Mouse (Mus musculus) left cerebral cortex, postnatal 10 days (tissue): ENCODE data around the gene Nudt17. TPM values are rescaled to one million over a fixed set of nuclear protein-coding genes. Genes with fewer than 3 reads are reported as not detected.
"Not testable (repeated sequence)": the region's sequence is repeated elsewhere in the genome, so short reads cannot be mapped to it uniquely, and the experiment has no call there.

Experiments
- DNase-seq, 2 experiments: peaks; one replicate each; pipeline ENCODE4 v3.0.0; 2021 to 2022; ENCODE audit warnings: low spot score in 2 of 2, mixed read lengths in 1 of 2; ENCODE audit errors: extremely low spot score in 1 of 2
- intact Hi-C: fragments of 180-260 bp; cut with DNase I; formaldehyde crosslinking; loops from one replicate; pipeline ENCODE4 v1.15.1; 2025
- total RNA-seq, 2 experiments: library from RNA; stranded (reverse); gene quantifications; 2 replicates each; pipeline ENCODE4 v1.2.3; 2021

Nudt17 gene
- 1 to 10 TPM; 4.7 to 5.8 TPM for total RNA-seq

DNA sequence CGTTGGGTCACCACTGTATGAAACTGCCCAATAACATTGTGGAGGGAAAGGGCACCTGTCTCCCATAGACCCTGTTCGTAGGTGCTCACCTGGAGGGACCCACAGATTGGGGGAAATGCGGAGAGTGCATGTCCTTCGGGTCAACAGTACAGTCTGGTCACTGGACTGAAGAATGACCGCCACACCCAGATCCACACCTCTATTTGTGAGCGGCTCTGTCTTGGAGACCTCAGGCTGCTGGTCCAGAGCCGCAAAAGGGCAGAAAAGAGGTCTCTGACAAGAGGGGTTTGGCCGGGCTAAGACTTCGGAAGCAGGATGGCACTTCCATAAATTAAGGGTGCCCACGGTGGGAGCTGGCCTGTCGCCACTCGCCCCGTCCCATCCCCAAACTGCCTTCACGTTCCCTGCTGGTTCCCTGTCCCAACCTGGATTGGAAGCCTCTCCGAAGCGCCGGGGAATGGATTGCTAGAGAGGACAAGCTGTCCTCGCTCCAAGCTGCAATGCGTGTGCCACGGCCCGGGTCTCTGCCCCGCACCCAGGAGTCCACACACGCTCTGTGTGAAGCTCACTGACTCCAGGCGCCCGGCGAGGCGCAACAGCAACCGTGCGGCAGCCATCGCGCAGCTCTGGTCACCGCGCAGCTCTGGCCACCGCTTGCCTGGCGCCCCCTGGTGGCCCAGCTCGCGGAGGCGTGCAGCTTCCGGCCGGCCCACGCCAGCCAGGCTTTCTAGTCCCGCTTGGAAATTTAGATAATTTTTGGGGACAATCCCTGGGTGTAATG is at the start of gene Nudt17:
Nudt17 (minus strand) TSS at position 660 of the 781 bp plus-strand sequence.
- peak; percentile 64 to 89 for DNase-seq
- intact Hi-C loops, result loop anchor here (5.0 kb wide), 1 partner anchor 36 kb away; the partner anchor contains the start of gene Ankrd35

DNA sequence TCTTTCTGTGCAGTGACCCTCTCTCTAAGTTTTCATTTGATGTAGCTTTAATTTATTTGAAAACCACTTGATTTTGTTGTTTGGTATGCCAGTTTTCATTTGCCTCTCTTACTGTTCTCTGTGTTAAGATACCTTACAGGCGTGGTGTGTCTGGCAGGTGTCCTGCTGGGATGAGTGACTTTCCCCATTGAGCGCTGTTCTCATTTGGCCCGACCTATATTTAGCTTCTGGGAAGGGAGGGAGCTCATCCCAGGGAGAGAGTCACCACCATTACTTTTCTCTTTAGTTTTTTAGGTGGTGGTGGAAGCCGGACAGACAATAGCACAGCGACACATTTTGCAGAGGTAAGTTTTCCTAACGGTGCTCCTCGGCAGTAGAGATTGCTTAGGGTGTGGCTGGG is 49.3 kb upstream of the Nudt17 start:
- intact Hi-C loops, result no loop called here

DNA sequence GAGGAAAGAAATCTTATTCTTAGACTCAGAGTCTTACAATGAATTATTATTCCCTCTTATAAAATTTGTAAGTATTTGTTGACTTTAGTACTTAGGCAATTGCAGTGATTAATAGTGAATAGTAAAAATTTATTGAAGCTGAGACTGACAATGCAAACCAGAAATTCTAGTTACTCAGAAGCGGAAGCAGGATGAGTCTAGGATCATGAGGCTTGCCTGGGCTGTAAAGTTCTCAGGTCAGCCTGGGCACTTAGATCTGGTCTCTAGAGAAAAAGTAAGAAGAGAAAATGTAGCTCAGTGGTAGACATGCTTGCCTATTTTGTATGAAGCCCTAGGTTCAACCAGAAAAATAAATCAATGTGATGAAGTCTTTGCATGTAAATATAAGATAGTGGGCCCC is 47.6 kb upstream of the Nudt17 start:
- DNase-seq, result no peak
- intact Hi-C loops, result no loop called here

More for the DNA sequence above, 49.3 kb upstream of the Nudt17 start:
- no peak for DNase-seq

DNA sequence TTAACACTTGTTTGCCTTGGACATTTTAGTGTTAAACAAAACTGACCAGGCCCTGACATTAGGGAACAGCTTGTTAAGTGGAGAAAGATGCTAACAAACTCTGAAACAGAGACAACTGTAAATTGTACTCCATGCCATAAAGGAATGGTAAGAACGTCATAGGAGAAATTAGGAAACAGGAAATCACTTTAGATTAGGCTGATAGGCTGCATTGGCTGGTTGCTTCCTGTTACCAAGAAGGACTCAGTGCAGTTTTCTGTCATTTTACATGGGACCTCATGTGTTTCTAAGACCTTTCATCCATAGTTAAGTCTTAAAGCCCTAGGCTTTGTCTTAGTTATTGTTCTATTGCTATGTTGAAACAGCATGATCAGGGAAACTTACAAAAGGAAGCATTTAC is 38.5 kb upstream of the Nudt17 start:
- no peak for DNase-seq
- intact Hi-C loops, result no loop called here

DNA sequence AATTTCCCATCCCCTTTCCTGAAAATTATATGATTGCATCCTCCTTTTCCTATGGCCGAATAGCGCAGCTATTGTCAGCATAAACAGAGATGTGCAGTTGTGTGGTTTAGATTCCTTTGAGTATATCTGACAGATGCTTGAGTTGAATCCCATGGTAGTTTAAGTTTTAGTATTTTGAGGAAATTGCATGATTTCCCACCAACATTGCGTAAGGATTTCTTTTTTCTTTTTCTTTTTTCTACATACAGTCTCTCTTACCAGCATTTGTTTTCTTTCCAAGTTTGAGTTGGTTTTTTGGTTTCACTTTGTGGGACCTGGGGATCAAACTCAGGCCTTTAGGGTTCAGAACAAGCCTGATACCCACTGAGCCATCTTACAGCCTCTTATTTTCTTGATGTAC is 36.0 kb upstream of the Nudt17 start:
- no peak for DNase-seq
- intact Hi-C loops, result no loop called here

DNA sequence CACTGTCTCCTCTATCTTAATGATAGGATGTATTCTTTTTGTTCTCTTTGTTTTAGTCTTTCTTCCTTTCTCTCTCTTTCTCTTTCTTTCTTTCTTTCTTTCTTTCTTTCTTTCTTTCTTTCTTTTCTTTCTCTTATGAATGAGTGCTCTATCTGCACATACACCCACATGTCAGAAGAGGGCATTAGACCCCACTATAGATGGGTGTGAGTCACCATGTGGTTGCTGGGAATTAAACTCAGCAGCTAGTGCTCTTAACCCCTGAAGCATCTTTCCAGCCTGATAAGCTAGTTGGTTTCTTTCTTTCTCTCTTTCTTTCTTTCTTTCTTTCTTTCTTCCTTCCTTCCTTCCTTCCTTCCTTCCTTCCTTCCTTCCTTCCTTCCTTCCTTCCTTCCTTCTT is 31.9 kb upstream of the Nudt17 start:
- intact Hi-C loops, result not testable (repeated sequence)

DNA sequence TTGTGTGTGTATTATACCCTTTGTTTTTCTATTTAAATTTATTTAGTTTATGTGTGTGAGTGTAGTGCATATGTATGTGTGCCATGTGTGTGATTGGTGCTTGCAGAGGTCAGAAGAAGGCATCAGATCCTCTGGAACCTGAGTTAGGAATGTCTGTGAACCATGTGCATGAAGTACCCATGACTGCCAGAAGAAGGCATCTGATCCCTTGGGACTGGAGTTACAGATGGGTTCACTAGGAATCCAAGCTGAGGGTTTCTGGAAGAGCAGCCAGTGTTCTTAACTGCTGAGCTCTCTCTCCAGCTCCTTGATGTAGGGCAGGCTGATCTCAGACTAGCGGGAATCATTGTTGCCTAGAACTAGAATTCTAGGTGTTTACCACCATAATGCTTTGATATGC is 29.6 kb upstream of the Nudt17 start:
- intact Hi-C loops, result no loop called here
- DNase-seq, result no peak

More for the DNA sequence above, 31.9 kb upstream of the Nudt17 start:
- not testable (repeated sequence) for DNase-seq

DNA sequence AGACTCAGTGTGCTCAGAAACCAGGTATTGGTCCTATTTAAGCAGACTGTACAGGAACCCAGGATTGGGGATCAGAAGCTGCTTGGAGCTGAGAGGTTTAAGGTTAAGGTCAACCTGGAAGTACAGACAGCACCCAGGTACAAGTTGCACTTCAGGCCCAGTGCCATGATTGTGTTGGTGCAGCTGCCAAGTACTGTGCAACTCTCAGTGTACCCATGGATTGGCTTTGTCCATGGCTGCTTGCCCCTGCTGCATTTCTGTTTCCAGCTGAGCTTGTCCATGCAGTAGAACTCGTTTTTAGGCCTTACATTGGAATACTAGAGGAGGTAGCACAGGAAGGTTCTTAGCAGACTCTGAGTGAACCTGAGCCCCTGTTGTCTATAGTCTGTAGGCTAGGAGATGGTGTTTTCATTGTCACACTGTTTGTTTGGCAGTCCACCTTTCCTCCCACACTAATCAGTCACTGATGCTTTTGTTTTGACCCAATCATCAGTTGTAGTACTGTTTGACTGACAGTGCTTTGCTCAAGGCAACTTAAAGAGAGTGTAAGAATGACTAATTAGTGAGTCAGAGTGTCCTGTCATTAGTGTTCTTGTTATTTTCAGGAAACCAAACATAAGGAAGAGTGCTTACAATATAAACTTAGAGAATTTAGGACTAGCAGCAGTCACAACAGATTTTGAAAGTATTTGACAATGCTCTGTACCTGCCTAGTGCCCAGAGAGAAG is 28.8 kb upstream of the Nudt17 start:
- DNase-seq, result no peak
- intact Hi-C loops, result no loop called here

DNA sequence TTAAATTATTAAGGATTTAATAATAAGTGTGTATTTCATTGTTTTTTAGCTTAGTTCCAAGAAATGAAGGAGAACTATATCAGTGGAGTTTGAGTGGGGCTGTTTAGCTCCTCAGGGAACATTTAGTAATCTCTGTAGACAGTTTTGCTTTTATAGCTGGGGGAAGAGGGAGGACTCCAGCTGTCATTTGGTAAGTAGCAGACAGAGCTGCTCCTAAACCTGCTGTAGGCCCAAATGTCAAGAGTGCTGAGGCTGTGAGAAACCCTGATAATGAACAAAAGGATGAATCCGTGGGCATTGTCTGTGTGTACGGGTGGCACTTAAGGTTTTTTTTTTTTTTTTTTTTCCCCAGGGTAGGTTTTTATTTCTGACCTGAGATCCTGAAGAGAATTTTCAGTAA is 26.8 kb upstream of the Nudt17 start:
- intact Hi-C loops, result no loop called here
- no peak for DNase-seq

DNA sequence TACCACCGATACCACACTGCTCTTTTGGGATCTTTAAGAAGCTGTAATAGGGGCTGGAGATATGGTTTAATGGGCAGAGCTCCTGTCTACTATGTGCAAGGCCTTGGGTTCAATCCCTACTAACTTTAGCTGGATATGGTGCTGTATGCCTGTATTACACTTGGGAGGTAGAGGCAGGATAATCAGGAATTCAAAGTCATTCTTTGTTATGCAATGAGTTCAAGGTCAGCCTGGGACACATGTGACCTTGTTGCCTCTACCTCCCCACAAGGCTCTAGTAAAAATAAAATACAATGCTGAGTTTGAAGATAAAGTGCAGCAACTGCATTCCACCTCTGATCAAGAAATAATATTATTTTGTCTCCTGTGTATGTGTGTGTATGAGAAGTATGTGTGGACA is 25.6 kb upstream of the Nudt17 start:
- intact Hi-C loops, result no loop called here
- no peak for DNase-seq

DNA sequence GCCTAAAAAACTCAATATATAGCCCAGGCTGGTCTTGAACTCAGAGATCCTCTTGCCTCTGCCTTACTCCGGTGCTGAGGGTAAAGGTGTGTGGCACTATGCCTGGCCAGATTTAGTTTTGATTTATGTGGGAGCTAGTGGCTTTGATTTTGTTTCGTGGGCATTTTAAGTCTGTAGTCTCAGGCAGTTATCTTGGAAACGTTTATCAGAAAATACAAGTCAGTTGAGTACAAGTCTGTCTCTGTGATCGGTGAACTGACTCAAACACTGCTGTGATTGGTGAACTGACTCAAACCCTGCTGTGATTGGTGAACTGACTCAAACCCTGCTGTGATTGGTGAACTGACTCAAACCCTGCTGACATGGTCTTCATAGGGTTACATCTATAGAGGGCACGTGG is 22.4 kb upstream of the Nudt17 start:
- intact Hi-C loops, result no loop called here
- no peak for DNase-seq

DNA sequence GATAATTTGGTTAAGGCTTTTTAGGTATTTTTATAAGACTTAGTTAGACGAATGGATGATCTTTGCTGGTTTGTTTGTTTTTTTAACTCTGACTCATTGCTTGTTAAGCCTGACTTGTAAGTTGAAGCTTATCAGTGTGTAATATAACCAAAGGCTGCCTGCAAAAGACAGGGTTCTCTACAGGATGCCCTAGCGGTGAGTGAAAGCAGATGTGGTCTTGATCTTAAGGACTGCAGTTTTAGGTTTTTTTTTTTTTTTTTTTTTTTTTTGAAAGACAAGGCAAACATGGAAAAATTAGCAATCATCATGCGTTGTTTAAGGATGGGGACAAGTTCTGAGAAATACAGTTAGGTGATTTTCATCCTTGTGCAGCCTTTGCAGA is 21.0 kb upstream of the Nudt17 start:
- intact Hi-C loops, result no loop called here
- no peak for DNase-seq

DNA sequence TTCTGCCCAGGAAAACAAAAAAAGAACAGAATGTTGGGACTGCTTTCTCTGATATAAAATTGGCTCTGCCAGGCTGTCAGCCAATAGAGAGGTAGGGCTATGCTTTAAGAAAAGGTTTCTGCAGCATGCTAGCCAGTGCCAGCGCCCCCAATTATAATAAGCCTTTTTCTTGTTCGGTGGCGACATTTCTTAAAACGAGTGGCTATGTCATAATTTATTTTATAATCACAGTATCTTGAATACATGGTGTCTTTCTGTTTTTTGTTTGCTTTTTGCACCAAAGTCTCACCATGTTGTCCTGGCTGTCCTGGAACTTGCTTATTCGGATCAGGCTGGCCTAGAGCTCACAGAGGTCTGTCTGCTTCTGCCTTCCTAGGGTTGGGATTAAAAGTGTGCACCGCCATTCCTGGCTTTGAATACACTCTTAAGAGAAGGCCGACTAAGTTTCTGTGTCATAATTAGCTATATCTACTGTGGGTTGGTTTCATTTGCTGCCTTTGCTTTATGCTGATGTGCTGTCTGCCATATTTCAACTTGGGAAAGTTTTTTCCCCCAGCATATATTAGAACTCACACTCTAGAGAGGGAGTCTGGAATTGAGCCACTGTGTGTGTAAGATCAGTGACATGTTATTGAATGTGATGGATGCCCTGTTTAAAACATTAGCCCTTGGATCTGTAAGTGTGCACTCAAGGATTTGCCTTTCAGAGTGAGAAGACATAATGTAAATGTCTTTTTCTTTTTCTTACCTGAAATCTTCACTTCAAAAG is 20.5 kb upstream of the Nudt17 start:
- intact Hi-C loops, result no loop called here
- DNase-seq, result no peak

DNA sequence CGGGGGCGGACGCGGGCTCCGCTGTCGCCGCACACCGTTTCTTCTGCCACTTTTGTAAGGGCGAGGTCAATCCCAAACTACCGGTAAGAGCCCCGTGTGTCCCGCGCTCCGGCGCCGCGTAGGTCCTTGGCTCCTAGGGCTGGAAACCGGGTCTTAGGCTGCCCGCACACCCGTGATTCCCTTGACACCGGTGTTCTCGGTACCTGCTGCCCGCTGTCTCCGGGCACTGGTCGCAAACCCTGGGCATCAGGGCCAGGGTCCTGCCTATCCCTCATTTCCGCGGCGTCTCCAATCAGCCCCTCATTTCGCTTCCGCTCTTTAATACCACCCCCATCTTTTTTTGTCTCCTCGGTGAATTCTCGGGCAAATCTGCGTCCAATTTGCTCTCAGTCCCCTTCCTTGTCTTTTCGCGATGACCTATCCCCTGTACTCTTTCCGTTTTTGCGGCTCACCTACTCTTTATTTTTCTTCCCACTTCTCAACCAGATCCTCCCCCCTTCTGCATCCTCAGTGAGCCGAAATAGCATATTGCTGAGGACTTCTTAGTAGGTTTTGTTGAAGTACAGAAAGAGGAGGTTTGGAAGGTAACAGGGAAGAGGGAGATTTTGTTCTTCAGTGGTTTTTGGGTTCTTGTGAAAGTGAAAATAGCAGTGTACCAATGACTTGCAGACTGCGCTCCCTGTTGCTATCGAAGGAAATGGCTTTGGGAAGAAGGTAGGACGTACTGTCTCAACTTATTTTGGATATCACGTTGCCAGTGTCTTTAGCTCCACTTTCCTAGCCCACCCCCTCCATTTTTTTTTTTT is 19.7 kb upstream of the Nudt17 start:
- peak in 1 of 2 experiments; percentile 45 for DNase-seq
- intact Hi-C loops, result no loop called here

DNA sequence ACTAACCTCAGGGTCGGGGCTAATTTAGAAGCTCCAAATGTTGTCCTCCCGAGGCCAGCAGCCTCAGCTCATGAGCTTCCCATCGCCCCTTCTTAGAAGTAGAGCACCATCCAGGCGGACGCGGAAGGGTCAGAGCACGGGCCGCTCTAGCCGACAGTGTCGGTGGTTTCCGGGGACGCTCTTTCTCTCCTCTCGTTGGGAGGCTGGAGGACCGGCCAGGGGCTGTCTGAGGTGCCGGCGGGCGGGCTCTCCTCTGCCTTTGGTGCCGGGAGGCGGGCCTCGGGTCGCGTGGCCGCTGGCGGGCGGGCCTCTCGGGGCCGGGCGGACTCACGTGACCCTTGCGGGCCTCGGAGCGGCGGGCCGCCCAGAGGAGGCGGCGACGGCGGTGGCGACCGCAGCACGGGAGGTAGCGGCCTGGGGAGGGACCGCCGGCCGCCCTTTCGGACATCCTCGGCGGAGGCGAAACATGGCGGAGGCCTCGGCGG is 19.0 kb upstream of the Nudt17 start, which contains the start of the genes Polr3c and Rnf115:
Polr3c (minus strand) TSS at position 286 of the 485 bp plus-strand sequence.
Rnf115 (plus strand) TSS at position 322 of the 485 bp plus-strand sequence.
- intact Hi-C loops, result no loop called here
- DNase-seq, result peak; percentile 90 to 98

DNA sequence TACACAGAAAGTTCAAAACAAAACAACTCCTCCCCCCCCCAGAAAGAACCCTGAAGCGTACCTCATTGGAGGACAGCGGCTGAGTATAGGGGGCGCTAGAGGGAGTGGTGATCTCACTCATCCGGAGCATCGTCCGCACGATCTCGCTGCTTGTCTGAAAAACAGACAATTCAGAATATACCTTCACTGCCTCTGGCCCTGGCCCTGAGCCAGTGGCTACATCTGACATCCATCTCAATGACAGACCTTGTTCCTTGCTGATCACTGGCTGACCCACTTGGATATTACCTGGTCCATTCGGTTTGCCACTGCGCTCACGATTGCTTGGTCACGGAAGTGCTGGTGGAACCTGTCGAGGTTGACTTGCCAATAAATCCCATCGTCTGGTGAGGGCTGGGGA is 10.8 kb upstream of the Nudt17 start:
- intact Hi-C loops, result no loop called here
- DNase-seq, result peak in 1 of 2 experiments; percentile 79

DNA sequence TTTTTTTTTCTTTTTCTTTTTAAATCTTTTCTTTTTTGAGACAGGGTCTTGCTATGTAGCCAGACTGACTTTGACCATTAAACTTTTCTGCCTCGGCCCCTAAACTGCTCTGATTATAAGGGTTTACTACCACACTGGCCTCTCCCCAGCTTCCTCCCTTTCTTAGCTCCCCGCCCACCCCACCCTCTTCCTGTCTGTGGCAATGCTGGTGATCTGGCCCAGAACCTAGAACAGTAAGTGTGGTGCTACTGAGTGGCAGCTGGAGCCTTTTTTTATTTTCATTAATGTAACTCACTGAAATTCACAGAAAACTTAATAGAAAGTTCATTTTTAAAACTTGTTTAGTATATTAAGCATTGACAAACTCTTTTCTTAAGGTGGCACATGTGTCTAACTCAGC is 7.5 kb upstream of the Nudt17 start:
- intact Hi-C loops, result no loop called here

DNA sequence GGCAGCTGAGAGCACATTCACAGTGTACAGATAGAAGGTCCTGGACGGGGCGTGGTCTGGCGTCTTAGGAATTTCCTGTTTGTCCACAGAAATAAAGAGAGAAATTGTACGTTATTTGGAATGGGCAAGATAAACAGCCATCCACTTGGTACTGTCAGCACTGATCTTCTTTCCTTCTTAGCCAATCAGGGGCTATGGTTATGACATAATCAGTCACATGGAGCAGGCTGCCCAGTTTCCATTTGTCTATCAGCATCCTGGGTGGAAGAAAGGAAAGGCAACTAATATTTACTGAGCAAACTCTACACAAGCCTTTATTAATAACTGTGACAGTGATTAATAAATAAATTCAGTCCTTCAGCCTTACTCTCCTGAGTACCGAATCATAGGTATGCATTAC is 5.9 kb upstream of the Nudt17 start:
- intact Hi-C loops, result no loop called here
- DNase-seq, result no peak

More for the DNA sequence above, 7.5 kb upstream of the Nudt17 start:
- no peak for DNase-seq
